Mouse (Mus musculus): ENCODE data around the gene Snai1. TPM values are rescaled to one million over a fixed set of nuclear protein-coding genes. Genes with fewer than 3 reads are reported as not detected.

Snai1 gene
- total RNA-seq, 2 experiments from 2014 or later: 1.1 to 1.2 TPM

DNA sequence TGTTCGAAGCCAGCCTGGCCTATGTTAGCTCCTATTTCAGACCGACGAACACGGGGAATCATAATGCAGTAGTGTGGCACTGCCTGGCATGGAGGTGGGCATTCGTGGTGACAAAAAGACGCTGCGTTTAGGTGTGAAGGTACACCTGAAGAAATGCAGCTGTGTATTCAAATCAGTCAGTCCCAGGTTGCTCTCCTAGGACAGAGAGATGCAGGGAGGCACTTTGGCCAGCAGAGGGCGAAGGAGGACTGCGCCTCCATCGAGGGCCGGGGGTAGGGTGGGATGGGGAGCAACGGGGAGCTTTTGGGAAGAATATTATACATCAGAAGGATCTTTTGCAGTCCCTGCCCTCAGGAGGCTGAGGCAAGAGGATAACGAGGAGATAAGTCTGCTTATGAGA is 5.9 kb upstream of the Snai1 start:
- Histone ChIP-seq H3K4me3 (peak overlapping the region; percentile 20; the same call in 1 of the 2 replicates), H3K27ac (no peak overlapping the region)
- peak; percentile 67 for DNase-seq
- intact Hi-C loops (cut with DNase I): loop anchor here (2.0 kb wide), 1 partner anchor 147 kb away; no protein-coding TSS in a partner anchor
- peak; percentile 83 for TF ChIP-seq CTCF (IDR thresholded peaks at IDR 0.05)

GRCm38 (mm10) chr2:167533880-167534279 is 4.1 kb upstream of the Snai1 start:
- intact Hi-C loops (cut with DNase I): loop anchor here (2.0 kb wide), 1 partner anchor 145 kb away; no protein-coding TSS in a partner anchor
- Histone ChIP-seq H3K27ac (no peak overlapping the region), H3K4me3 (no peak overlapping the region)
- TF ChIP-seq CTCF (IDR thresholded peaks at IDR 0.05): no peak
- DNase-seq: no peak

- TF ChIP-seq CTCF (IDR thresholded peaks at IDR 0.05): no peak
- peak; percentile 18 for DNase-seq
- intact Hi-C loops (cut with DNase I): loop anchor here (5.0 kb wide), 2 partner anchors 126 to 361 kb away; partner anchors contain the start of gene Gm20431
- H3K4me3 ChIP-seq: no peak overlapping the region
- no peak overlapping the region for H3K27ac ChIP-seq
Observed at GRCm38 (mm10) chr2:167536320-167536945, 1.6 kb upstream of the Snai1 start.

DNA sequence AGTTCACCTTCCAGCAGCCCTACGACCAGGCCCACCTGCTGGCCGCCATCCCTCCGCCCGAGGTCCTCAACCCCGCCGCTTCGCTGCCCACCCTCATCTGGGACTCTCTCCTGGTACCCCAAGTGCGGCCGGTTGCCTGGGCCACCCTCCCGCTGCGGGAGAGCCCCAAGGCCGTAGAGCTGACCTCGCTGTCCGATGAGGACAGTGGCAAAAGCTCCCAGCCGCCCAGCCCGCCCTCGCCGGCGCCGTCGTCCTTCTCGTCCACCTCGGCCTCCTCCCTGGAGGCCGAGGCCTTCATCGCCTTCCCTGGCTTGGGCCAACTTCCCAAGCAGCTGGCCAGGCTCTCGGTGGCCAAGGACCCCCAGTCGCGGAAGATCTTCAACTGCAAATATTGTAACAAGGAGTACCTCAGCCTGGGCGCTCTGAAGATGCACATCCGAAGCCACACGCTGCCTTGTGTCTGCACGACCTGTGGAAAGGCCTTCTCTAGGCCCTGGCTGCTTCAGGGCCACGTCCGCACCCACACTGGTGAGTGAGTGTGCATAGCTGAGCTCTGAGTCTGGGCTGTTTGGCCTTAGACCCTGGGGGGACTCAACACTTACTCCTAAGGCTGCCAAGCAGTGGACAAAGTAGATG is 794 bp downstream of the Snai1 start:
- Histone ChIP-seq H3K4me3 (peak overlapping the region; percentile 82), H3K27ac (peak overlapping the region; percentile 86)
- DNase-seq: peak; percentile 51
- TF ChIP-seq CTCF (IDR thresholded peaks at IDR 0.05): no peak
- intact Hi-C loops (cut with DNase I): loop anchor here (5.0 kb wide), 2 partner anchors 124 to 359 kb away; partner anchors contain the start of gene Gm20431

DNA sequence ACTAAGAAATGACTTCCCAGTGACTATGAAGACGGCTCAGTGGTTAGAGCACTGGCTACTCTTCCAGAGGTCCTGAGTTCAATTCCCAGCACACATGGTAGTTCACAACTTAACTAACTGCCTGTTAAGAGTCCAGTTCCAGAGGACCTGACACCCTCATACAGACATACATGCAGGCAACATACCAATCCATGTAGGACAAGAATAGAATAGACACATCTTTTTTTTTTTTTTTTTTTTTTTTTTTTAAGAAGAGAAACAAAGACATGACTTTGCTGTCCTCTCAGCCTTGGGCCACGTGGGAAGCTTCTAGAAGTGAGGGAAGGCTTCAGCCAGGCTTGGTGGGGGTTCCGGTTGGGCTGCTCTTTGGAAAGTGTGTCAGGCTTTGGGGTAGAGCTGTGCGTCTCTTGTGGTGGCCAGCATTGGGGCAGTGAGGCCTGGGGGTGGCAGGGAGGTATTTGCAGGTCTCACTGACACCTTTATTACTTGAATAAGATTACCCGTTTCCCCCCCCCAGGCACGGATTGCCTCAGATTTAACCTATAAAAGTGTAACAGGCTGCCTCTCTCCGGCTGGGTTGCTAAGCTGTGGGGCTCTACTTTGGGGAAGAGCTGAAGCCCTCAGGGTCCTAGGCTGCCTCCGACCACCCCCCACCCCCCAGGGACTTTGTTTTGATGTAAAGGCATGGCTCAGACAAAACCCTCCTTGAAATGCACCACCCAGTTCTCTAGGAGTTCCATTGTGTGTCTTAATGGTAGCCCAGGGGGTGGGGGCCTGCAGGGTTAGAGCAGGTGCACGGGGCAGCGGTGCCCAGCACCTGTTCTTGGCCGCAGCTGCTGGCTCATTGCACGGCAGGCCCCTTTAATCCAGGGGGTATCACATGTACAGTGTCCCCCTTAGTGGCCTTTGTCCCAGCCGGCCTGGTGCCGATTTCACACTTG is 1.8 kb downstream of the Snai1 start:
- H3K27ac ChIP-seq: peak overlapping the region; percentile 86
- peak overlapping the region; percentile 82 for H3K4me3 ChIP-seq
- no peak for TF ChIP-seq CTCF (IDR thresholded peaks at IDR 0.05)
- intact Hi-C loops (cut with DNase I): loop anchor here (5.0 kb wide), 2 partner anchors 122 to 357 kb away; partner anchors contain the start of gene Gm20431
- peak; percentile 51 for DNase-seq

DNA sequence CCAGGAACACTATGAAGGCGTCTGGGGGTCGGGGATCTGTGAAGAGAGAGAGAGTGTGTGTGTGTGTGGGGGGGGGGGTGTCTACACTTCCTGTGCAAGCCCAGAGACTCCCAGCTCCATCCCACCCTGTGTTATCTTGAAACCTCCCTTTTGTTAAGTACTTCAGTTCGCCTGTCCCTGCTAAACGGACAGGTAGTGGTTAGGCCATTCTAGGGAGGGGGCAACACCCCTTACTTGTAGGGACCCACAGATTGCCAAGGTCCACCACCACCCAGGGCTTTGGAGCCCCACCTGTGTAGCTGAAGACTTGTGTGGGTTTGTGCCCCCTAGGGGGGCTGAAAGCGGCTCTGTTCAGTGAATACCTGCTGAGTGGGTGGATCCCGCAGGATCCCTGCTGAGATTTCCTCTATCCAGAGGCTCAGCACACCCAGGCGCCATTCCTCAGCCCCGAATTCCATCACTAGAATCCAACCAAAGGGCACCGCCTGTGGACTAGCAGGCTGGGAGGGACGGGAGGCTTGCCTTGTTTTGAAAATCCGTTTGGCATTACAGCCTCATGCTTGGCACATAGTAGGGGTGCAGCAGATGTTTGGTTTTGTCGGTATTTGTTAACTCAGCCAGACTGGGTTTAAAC is 2.6 kb downstream of the Snai1 start:
- TF ChIP-seq CTCF (IDR thresholded peaks at IDR 0.05): no peak
- peak overlapping the region; percentile 86 for H3K27ac ChIP-seq
- peak; percentile 27 for DNase-seq
- peak overlapping the region; percentile 82 for H3K4me3 ChIP-seq
- intact Hi-C loops (cut with DNase I): no loop called here

DNA sequence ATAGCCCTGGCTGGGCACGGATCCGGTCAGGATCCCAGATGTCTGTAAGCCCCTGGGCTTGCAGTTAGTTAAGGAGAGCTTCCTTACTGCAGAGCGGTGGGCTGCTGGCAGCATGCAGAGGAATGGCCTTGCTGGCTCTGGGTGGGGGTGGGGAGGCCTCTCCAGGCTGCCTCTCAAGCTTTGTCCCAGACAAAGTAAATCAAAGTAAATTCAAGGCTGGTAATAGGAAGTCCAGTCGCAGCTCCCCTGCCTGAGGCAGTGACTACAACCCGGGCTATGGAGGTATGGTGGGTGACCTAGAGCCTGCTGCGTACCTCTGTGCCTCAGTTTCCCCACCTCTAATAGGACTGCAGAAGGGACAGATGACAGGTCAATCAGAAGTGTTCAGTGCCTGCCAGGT is 3.3 kb downstream of the Snai1 start:
- intact Hi-C loops (cut with DNase I): no loop called here
- peak; percentile 12 for DNase-seq
- no peak for TF ChIP-seq CTCF (IDR thresholded peaks at IDR 0.05)
- Histone ChIP-seq H3K27ac (peak overlapping the region; percentile 86), H3K4me3 (peak overlapping the region; percentile 82)

DNA sequence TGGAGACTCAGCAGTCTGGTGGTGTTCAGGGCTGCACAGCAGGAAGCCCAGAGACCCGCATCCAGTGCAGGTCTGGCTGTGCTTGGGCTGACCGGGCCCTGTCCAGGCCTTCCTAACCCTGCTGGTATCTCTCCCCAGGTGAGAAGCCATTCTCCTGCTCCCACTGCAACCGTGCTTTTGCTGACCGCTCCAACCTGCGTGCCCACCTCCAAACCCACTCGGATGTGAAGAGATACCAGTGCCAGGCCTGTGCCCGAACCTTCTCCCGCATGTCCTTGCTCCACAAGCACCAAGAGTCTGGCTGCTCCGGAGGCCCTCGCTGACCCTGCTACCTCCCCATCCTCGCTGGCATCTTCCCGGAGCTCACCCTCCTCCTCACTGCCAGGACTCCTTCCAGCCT is 3.8 kb downstream of the Snai1 start:
- TF ChIP-seq CTCF (IDR thresholded peaks at IDR 0.05): no peak
- H3K27ac ChIP-seq: peak overlapping the region; percentile 86
- peak; percentile 17 for DNase-seq
- H3K4me3 ChIP-seq: peak overlapping the region; percentile 82
- intact Hi-C loops (cut with DNase I): no loop called here

- H3K4me3 ChIP-seq: peak overlapping the region; percentile 82
- TF ChIP-seq CTCF (IDR thresholded peaks at IDR 0.05): no peak
- peak; percentile 11 for DNase-seq
- intact Hi-C loops (cut with DNase I): no loop called here
- H3K27ac ChIP-seq: peak overlapping the region; percentile 86
Observed at GRCm38 (mm10) chr2:167542361-167542760, 4.4 kb downstream of the Snai1 start.

GRCm38 (mm10) chr2:167543121-167544003 is 5.4 kb downstream of the Snai1 start:
- DNase-seq: peak; percentile 76
- intact Hi-C loops (cut with DNase I): no loop called here
- H3K27ac ChIP-seq: peak overlapping the region; percentile 86
- TF ChIP-seq CTCF (IDR thresholded peaks at IDR 0.05): no peak
- peak overlapping the region; percentile 48 for H3K4me3 ChIP-seq

- Histone ChIP-seq H3K4me3 (0 out of 2 replicates have a peak overlapping the region, but pooled peaks have one; percentile 0), H3K27ac (peak overlapping the region; percentile 86)
- no peak for TF ChIP-seq CTCF (IDR thresholded peaks at IDR 0.05)
- intact Hi-C loops (cut with DNase I): no loop called here
- peak; percentile 41 for DNase-seq
Observed at GRCm38 (mm10) chr2:167544004-167544356, 6.0 kb downstream of the Snai1 start.
